Mouse (Mus musculus): ENCODE measurements around the gene Prune2.

The Prune2 gene

DNA sequence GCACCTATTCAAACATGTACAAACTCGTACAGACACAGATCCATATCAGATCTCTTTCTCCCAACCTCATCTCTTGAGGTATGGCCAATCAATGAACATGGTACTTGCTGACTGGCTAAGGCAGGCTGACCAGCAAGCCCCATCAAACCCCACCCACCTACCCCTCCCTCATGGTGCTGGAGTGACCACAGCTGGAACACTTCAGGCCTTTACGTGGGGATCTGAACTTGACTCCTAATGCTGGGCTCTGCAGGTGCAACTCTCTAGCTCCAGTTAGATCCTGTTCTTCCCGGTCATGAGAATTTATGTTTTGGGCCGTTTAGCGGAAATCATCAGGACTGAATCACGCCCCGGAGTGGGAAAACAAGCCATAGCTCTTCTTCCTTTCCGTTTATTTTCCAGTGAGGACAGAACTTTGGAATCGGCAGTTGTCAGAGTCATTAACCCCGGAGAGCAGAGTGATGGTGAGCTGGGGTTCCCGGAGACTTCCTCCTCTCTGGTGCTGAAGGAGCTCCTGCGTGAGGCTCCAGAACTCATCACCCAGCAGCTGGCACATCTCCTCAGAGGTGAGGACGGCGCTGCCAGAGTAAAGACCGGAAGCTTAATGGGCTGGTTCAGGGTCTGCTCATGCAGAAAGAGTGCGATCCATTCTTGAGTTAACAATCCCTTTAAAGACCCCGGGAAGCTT lies 50.4 kb downstream of the Prune2 start:
- DNase-seq (ENCODE audit: low spot score), result no peak

DNA sequence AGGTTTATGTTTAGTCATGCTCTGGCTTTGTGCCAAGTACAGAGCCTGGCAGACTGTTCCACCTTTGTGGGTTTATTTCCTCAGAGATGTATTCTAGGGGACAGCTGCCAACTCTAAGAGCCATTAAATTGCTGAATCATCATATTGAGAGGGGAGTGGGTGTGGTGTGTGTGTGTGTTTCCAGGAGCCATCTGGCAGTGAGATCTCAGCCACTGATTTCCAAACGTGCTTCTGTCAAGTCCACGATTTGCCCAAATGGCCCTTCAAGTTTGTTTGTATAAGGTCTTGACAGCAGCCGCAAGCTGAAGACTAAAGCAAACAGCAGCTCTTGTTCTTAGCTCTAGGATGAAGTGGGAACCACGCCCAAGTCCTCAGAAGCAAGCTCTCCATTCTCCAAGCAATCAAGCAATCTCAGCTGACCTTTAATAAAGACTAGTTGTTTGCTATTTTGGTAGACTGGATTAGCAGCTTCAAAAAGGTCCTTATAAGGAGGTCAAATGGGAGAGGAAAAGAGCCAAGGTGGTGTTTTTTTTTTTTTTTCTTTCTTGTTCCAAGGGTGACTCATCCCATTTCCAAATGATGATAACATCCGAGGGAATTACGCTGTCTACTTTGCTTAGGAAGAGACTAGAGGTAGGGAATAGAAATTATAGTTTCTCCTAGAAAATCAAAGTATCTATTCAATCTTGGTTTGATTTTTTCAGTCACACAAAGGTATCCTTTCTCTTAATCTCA lies 55.5 kb downstream of the Prune2 start:
- peak; percentile 82 for DNase-seq (ENCODE audit: low spot score)

DNA sequence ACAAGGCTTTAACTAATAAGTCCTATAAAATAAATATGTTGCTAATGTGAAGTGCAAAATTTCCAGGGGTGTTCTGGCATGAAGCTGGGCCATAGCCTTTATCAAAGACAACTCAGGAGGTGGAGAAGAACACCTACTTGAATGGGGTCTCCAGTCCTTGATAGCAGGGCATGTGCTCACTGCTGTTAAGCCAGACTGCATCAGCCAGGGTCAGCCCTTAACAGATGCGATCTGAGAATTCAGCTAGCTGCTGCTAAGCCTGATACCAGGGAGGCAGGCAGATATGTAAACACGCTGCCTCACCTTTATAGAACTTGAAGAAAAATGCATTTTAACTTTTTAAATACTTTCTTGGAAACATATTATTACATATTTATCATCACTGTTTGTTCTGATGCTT lies 57.2 kb downstream of the Prune2 start:
- DNase-seq (ENCODE audit: low spot score), result no peak

DNA sequence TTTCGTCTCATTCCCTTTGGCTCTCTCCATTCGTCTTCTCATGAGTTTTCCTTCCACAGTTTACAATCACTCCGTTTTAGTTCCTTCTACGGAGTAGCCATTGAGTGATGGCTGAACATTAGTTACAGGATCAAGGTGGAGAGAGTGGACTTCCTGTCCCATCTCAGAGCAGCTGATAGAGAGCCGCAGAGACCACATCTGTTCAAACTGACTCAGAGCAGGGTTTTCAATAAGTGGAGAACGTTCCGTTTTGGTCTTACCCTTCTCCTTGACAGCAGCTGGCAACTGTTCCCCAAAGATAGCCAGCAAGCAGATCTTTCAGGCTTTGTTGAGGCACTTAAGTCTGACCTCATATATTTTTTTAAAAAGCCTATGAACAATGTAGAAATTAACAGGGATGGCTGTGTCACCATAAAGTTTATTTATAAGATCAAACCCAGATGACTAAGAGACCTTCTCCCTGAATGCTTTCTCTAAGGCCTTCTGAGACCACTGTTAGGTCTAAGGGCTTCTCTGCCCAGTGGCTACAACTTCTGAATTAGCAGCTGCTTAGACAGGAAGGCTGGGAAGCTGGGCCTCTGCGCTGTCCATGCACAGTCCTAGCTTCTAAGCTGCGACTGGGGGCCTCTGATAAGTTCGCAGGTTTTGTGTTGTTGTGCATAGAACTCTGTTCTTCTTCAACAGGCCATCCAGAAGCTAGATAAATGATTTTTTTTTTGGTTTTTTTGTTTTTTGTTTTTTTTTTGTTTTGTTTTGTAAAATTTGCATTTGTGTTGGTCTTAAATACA lies 58.6 kb downstream of the Prune2 start:
- DNase-seq (ENCODE audit: low spot score), result no peak

DNA sequence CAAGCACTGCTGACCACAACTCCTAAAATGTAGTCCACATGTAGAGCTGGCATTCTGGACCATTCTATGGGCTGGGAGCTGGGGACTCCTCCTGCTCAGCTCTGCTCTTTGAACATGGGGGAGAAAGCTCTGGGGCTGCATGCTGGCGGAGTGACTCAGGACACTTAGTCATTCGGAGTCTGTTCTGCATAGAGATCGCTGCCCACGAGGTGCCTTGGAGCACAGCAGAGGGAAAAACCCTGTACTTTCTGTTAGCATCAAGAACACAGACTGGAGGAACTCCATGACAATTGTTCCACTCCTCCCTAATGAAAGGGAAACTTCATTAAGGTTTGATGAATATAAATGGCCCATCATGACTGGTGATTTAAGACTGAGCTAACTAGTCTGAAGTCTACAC lies 68.8 kb downstream of the Prune2 start:
- peak; percentile 12 for DNase-seq (ENCODE audit: low spot score)

DNA sequence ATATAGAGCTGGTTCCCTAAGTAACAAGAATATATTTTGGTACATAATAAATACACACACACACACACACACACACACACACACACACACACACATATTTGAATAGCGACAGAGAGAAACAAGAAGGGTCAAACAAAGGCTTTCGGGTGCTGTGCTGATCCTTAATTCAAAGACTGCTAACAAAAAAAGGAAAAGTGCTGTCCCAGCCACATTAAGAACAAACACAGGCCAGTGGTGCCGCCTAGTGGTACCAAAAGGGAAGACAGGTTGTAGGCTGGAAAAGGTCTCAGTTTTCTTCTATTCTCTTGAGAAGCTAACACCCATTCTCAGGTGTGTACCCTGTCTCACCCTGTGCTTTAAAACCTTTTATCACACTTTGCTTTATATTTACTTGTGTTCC lies 74.4 kb downstream of the Prune2 start:
- peak; percentile 53 for DNase-seq (ENCODE audit: low spot score)

DNA sequence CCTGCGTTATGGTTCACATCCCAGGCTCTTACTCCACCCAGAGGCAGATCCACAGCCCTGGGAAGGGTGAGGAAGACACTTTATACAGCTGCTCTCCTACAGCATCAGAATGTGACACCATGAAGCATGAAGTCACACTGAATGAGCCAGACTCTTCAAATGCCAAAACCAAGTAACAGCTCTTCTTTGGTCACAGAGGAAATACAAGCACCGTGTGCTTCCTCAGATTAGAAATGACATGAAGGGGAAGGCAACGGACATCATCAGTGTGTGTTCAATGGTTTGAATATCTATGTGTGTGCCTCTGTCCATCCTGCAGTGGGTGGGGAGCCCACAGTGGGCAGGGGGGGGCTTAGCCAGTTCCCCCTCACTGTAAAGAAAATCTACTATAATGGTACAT lies 76.4 kb downstream of the Prune2 start:
- DNase-seq (ENCODE audit: low spot score), result no peak

DNA sequence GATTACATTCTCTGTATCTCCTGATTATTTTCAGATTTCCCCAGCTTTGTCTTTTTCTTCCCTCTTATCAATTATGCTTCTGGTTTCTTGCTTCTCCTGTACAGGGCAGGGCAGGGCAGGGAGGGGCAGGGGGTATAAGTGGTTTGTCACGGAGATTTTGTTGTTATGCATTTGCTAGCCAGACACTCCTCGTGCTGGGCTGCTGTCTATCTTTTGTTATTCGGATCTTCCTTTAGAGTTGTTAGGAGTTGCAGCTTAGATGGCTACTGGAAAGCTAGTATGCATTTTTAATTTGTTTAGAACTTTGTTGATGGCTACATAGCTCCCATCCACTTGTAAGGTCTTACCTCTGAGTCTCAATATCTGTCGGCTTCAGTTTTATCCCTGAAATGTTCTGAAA lies 91.0 kb downstream of the Prune2 start:
- no peak for DNase-seq (ENCODE audit: low spot score)

DNA sequence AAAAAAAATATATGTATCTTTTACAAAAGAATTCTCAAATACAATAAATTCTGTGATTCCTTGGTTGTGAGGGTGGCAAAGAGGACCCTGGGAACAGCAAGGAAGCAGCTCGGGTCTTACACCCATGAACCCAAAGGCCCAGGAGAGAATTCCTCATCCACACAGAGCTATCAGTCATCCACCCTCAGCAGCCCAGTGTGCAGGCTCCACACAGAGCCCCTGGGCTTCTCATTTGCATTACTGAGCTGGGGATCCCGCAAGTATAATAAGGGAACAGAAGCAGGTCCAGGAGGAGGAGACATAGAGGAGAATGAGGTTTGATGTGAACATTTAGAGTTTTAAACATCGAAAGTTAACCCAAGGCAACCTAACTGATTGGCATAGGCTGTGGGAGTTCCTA lies 100.0 kb downstream of the Prune2 start:
- no peak for DNase-seq (ENCODE audit: low spot score)

DNA sequence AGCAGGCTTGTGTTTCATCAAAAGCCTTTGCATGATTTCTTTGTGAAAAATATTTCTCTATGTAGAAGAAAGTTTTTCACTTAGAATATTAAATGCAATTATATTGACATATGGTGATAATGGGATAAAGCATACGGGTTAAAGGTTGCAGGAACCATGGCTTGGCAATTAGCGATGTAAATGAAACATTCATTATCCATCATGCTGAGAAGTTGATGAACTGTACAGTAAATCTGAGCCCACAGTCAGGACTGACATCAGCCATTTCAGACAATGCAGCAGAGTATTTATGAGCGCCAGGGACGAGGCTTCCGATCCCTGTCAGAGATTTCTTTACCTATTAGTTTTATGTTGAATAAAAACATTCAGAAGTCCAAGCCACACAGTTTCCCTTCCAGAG lies 104.2 kb downstream of the Prune2 start:
- DNase-seq (ENCODE audit: low spot score), result no peak

DNA sequence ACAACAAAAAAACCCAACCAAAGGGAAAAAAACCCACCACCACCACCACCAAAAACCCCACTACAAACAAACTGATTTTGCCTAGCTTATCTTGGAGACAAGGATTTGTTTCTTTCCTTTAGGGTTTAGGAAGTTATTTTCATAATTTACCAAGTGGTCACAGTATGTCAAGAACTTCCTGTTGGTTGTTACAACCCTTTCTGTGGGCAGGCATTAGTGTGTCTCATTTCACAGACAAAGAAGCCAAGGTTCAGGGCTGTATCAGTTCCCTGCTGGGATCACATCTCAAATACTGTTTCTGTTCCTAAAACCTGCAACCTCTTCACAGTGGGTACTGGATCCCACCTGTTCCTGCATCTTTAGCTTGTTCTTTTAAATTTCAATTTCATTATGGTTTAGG lies 108.5 kb downstream of the Prune2 start:
- DNase-seq (ENCODE audit: low spot score), result no peak

DNA sequence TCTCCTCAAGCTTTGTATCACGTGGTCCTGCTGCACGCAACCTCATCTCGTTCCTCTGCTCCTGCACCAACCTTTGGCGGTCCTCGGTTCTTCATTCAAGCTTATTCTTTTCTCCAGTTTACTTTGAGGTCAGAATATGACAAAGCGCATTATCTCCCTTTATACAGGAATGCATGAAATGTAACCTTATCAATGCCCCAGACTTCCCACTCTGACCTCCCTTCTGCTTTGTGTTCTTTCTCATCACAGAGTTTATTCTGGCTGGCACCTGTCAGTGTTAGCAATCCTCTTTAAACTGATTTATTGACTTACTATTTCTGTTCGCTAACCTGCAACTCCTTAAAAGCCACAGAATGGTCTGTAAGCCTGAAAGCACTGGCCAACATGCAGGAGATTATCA lies 113.1 kb downstream of the Prune2 start:
- no peak for DNase-seq (ENCODE audit: low spot score)

DNA sequence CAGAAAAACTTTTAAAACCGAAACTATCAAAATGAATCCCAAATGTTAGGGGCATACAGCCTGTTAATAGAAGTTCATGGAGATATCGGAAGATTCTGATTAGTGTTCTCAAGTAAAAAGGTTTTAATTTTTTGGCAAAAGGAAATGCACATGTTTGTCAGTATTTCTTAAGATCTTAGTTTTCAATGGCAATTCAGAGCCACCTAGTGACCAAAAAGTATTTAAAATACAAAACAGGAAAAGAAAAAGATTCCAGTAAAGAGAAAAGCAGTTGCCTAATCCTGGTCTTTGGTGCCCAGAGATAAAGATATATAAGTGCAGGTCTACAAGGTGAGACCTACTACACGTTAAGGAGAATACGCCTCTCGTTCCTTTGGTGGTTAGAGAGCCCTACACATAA lies 115.3 kb downstream of the Prune2 start:
- no peak for DNase-seq (ENCODE audit: low spot score)

DNA sequence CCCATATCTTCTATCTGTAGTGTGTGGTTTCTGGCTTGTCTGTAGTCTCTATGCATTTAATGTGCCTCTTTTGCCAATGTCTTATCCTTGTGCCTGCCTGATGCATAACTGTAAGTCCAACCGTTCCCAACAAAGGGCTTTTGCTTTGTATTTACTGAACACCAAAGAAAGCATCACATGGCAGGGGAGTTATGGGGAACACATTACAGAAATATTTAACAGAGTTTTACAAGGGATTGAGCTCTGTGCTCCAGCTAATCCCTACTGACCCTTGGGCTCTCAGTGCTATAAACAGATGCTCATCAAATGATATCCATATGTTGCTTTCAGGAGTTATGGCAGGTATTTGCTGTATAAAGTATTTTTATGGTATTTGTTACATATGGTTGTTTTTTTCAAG lies 116.3 kb downstream of the Prune2 start:
- DNase-seq (ENCODE audit: low spot score), result no peak

DNA sequence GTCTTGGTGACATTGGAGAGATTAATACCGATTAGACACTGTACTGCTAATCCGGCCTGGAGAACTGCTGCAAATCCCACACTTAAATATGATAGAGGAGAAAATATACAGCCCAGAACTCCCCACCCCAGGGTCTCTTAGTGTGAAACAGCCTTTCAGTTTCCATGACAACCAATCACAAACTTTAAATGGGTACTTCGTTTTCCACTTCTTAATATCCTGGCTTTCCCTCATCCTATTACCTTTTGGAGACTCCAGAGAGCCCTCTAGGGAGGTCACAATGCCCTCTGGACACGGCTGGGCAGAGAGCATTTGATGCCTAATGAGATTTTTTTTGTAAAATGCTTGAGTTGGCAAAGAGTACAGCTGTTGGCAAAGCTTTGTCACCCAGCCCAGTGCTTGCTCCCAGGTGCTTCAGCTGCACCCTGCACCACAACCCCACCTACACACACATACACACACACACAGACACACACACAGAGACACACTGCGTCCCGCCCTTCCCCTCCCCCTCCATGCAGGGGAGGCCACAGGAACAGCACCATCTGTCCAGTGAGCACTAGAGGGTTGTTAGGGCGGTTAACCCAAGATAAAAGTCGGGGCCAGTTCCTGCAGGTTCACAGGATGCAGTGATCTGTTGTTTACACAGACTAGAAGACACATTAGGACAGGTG lies 122.9 kb downstream of the Prune2 start:
- no peak for DNase-seq (ENCODE audit: low spot score)

DNA sequence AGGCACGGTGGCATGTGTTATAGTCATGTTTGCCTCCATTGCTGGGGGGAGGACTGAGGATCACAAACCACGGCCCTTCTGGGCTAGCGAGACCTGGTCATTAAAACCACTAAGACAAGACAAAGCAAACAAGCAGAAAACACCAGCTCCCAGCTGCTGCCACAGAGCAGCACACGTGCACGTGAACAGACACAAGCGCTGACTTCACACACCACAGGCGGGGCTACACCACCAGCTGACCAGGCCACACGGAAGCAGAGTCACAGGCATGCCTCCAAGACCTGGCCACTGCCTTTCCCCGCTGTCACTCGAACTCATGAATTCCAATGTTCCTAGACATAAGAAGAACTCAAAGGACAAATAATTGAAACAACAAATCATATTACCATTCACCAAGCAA lies 125.5 kb downstream of the Prune2 start:
- no peak for DNase-seq (ENCODE audit: low spot score)

DNA sequence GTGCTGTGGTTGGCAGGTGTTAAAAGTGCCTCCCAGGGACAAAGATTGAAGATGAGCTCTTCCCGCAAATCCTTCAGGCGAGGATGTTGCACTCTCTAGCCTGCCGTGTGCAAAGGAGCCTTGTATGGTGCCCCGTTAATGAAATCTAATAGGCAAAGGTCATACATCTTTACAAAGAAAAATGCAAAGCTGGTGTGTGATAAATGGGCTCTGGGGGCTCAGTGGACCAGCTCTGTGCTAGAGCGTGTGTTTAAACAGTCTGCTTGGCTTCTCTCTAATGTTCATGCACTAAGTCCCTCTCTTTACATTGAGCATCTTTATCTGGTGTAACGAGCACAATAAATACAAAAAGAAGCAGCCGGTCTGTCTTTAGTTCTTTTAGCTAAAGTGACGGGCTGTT lies 138.1 kb downstream of the Prune2 start:
- DNase-seq (ENCODE audit: low spot score), result no peak

DNA sequence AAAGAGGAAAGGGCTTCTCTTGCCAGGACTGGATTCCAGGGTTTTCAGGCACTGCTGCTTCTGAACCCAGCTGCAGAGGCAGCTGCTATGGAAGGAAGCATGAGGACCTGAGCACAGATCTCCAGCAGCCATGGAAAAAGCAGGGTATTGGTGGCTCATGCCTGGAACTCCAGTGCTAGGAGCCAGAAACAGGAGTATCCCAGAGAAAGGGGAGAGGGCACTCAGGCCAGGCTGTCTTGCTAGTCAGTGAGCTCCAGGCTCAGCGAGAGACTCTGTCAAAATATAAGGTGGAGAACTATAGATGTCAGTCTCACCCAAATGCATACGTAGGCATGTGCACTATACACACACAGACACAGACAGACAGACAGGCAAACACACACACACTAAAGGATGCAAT lies 140.4 kb downstream of the Prune2 start:
- no peak for DNase-seq (ENCODE audit: low spot score)

DNA sequence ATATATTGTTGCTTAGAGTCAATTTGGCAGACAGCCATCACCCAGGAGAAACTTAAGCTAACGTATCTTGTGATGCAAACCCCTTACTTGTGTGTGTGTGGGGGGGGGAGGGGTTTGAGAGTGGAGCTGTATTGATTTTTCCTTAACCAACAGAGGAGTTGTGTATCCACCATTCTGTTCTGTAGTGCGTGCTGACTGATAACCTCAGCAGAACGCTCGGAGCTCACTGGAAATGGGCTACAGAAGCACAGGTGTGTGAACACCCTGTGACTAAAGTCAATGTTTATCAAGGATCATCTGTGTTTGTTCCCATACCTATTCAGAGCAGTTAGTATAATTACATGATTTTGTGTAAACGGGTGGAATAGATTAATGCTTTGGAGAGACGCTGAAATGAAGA lies 141.3 kb downstream of the Prune2 start:
- no peak for DNase-seq (ENCODE audit: low spot score)

DNA sequence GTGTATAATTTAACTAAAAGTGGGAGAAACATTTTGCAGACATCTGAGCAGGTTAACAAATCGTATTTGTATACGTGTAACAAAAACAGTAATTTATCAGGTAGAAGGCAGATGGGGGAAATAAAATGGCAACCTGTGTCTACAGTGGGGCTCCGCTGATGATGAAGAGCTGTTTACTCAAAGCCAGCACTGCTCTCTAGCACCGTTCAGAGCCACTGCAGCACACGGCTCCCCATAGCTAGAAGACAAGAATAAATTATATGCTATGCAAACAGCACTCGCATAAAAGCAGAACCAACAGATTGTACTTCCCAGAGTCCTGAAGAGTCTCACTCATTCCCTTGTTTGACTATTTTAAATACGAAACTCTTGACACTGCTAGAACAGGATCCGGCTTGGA lies 152.9 kb downstream of the Prune2 start:
- DNase-seq (ENCODE audit: low spot score), result no peak

DNA sequence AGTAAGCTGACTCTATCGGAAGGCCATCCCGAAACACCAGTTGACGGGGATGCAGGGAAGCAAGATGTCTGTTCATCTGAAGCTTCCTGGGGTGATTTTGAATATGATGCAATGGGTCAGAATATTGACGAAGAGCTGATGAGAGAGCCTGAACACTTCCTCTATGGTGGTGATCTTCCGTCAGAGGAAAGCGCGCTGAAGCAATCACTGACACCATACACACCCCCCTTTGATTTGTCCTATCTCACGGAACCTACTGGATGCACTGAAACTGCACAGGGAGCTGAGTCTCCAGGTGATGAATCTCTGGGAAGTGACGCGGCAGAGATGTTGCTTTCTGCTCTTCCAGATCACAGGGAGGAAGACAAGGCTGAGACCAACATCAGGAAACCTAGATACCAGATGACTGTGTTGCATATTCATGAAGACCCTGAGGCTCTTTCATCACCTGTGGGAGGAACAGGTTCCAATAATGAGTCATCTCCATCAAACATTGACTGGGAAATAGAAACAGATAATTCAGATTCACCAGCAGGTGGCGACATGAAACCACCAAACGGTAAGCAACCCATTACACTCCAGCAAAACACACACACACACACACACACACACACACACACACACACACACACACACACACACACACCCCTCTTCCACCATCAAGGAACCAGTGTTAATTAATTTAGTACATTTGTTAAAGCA lies 168.3 kb downstream of the Prune2 start:
- DNase-seq (ENCODE audit: low spot score), result peak; percentile 31

DNA sequence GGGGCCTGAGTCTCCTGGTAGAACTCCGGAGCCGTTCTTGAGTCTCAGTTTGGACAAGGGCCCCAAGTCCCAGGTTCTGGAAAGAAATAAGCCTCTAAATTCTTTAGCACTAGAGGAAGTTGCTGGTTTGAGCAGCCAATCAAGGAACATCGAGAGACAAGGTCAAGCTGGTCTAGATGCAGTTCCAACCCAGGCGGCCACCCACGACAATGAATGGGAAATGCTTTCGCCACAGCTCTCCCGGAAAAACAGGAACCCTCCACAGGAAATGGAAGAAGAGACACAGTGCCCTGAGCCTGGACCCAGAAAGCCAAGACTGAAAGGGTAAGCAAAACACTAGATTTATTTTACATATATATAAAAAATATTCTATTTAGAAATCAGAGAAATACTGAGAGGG lies 169.5 kb downstream of the Prune2 start:
- no peak for DNase-seq (ENCODE audit: low spot score)
